Mouse (Mus musculus): ENCODE measurements at regions not wholly inside any gene's neighbourhood (a gene's known extent, or its start where the extent isn't known, plus 50 kb on each side); places are given as distances from the start of the nearest gene placed in this dataset.

DNA sequence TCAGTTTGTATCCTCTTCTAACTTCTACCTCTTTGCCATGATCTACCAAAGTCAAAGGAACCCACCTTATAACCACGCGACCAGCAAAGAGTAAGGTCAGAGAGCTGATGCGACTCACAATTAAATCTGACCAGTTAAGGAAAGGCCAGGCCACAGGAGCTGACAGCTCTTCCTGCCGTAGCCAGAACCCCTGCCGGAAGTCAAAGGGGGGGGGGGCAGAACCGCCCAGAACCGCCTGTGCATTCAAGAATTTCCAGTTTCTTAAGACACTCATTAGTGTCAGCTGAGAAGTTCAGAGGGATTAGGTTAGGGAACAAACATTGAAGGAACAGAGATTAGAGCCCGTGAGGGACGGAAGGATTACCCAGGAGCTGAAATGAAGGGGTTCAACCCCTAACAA is 51.0 kb upstream of the Nfe2l3 start:
- 35% methylated on average over 9 of the region's 9 CpGs for WGBS
- H3K27me3 ChIP-seq (replicated peaks; ENCODE audit: low read depth, poor library complexity, severe bottlenecking) = no peaks in the 10 kb centered on the region
- no peak overlapping the region; the same call in 1 of the 2 replicates for H3K27ac ChIP-seq (replicated peaks)
- H3K36me3 ChIP-seq (replicated peaks) = no peaks in the 10 kb centered on the region
- H3K4me1 ChIP-seq = peaks cover 29% of the 10 kb centered on the region
- peak; percentile 41 for DNase-seq (ENCODE audit: low spot score)
- no peaks in the 10 kb centered on the region for H3K9me3 ChIP-seq
- no peak overlapping the region for H3K4me3 ChIP-seq

MicroRNAs encoded in the stretch of these regions (microRNA counts, 519-probe panel; counts per million panel counts)
- microRNA mmu-miR-148a = 6,204 counts per million, percentile 96 among the panel's probes with 10 or more counts

Small RNA genes in the stretch of these regions (microRNA-seq; reads per million reads assigned to microRNA genes)
- gene Mir148a = 638 reads per million, percentile 71 among the genes with 10 or more reads in this experiment

Data from embryonic facial prominence, embryonic 10.5 days (tissue).